Mouse (Mus musculus): Measurements from ENCODE around the gene Tapbpl. TPM values are rescaled to one million over a fixed set of nuclear protein-coding genes. Genes with fewer than 3 reads are reported as not detected.
A peak's percentile ranks its signal among the peaks of the same experiment; 100 is the strongest.
"Not testable (repeated sequence)": the region's sequence is repeated elsewhere in the genome, so short reads cannot be mapped to it uniquely, and the experiment has no call there.

Tapbpl gene
- 4.1 and 6.2 TPM in 2 replicates for polyA plus RNA-seq (2011; ENCODE audit: insufficient read depth, insufficient read length, low replicate concordance, missing spikeins)

GRCm38 (mm10) chr6:125231117-125232044 is at the start of gene Tapbpl:
Gene Tapbpl (minus strand): TSS chr6:125231860.
- peak within 1 kb of the TSS; percentile 85 for H3K4me3 ChIP-seq (replicated peaks; ENCODE audit: control insufficient read depth, low read depth, low read length)
- WGBS: 0% methylated on average over 16 of the region's 16 CpGs
- H3K4me1 ChIP-seq (ENCODE audit: control insufficient read depth, insufficient read depth, low read length): peaks cover 2% of the 10 kb centered on the region
- H3K27ac ChIP-seq (ENCODE audit: control insufficient read depth, insufficient read depth, low read depth, low read length, poor library complexity): peak within 1 kb of the TSS; percentile 94
- no peak for TF ChIP-seq CTCF (IDR thresholded peaks at IDR 0.05; ENCODE audit: control insufficient read depth, insufficient read depth, low read length)
- no peak for TF ChIP-seq POLR2A (IDR thresholded peaks at IDR 0.05; ENCODE audit: borderline replicate concordance, control insufficient read depth, low read depth, low read length)

- 0 out of 2 replicates have a peak overlapping the region, but pooled peaks have one; percentile 7 for H3K27ac ChIP-seq (ENCODE audit: control insufficient read depth, insufficient read depth, low read depth, low read length, poor library complexity)
- 37% methylated on average over 8 of the region's 8 CpGs for WGBS
- H3K4me1 ChIP-seq (ENCODE audit: control insufficient read depth, insufficient read depth, low read length): no peaks in the 10 kb centered on the region
- TF ChIP-seq CTCF (IDR thresholded peaks at IDR 0.05; ENCODE audit: control insufficient read depth, insufficient read depth, low read length): no peak
- no peak for TF ChIP-seq POLR2A (IDR thresholded peaks at IDR 0.05; ENCODE audit: borderline replicate concordance, control insufficient read depth, low read depth, low read length)
- no peak overlapping the region for H3K4me3 ChIP-seq (replicated peaks; ENCODE audit: control insufficient read depth, low read depth, low read length)
Measured at GRCm38 (mm10) chr6:125279729-125280128, 48.1 kb upstream of the Tapbpl start.

- 53% methylated on average over 15 of the region's 15 CpGs for WGBS
- TF ChIP-seq CTCF (IDR thresholded peaks at IDR 0.05; ENCODE audit: control insufficient read depth, insufficient read depth, low read length) (peak; percentile 49), POLR2A (IDR thresholded peaks at IDR 0.05; ENCODE audit: borderline replicate concordance, control insufficient read depth, low read depth, low read length) (no peak)
- Histone ChIP-seq H3K27ac (ENCODE audit: control insufficient read depth, insufficient read depth, low read depth, low read length, poor library complexity) (no peak overlapping the region), H3K4me3 (replicated peaks; ENCODE audit: control insufficient read depth, low read depth, low read length) (no peak overlapping the region), H3K4me1 (ENCODE audit: control insufficient read depth, insufficient read depth, low read length) (no peaks in the 10 kb centered on the region)
Measured at GRCm38 (mm10) chr6:125274841-125275563, 43.3 kb upstream of the Tapbpl start.

GRCm38 (mm10) chr6:125272228-125272785 is 40.6 kb upstream of the Tapbpl start:
- Histone ChIP-seq H3K27ac (ENCODE audit: control insufficient read depth, insufficient read depth, low read depth, low read length, poor library complexity) (peak overlapping the region; percentile 79; the same call in 1 of the 2 replicates), H3K4me1 (ENCODE audit: control insufficient read depth, insufficient read depth, low read length) (no peaks in the 10 kb centered on the region), H3K4me3 (replicated peaks; ENCODE audit: control insufficient read depth, low read depth, low read length) (no peak overlapping the region)
- no peak for TF ChIP-seq POLR2A (IDR thresholded peaks at IDR 0.05; ENCODE audit: borderline replicate concordance, control insufficient read depth, low read depth, low read length)
- no peak for TF ChIP-seq CTCF (IDR thresholded peaks at IDR 0.05; ENCODE audit: control insufficient read depth, insufficient read depth, low read length)
- WGBS: 56% methylated on average over 10 of the region's 10 CpGs

GRCm38 (mm10) chr6:125271455-125272227 is 40.0 kb upstream of the Tapbpl start:
- H3K4me1 ChIP-seq (ENCODE audit: control insufficient read depth, insufficient read depth, low read length): no peaks in the 10 kb centered on the region
- H3K4me3 ChIP-seq (replicated peaks; ENCODE audit: control insufficient read depth, low read depth, low read length): peak overlapping the region; percentile 4
- 8% methylated on average over 17 of the region's 17 CpGs for WGBS
- TF ChIP-seq CTCF (IDR thresholded peaks at IDR 0.05; ENCODE audit: control insufficient read depth, insufficient read depth, low read length): peak; percentile 95
- no peak for TF ChIP-seq POLR2A (IDR thresholded peaks at IDR 0.05; ENCODE audit: borderline replicate concordance, control insufficient read depth, low read depth, low read length)
- peak overlapping the region; percentile 79 for H3K27ac ChIP-seq (ENCODE audit: control insufficient read depth, insufficient read depth, low read depth, low read length, poor library complexity)

- Histone ChIP-seq H3K27ac (ENCODE audit: control insufficient read depth, insufficient read depth, low read depth, low read length, poor library complexity) (no peak overlapping the region), H3K4me3 (replicated peaks; ENCODE audit: control insufficient read depth, low read depth, low read length) (no peak overlapping the region), H3K4me1 (ENCODE audit: control insufficient read depth, insufficient read depth, low read length) (no peaks in the 10 kb centered on the region)
- 79% methylated on average over 6 of the region's 6 CpGs for WGBS
- no peak for TF ChIP-seq CTCF (IDR thresholded peaks at IDR 0.05; ENCODE audit: control insufficient read depth, insufficient read depth, low read length)
- TF ChIP-seq POLR2A (IDR thresholded peaks at IDR 0.05; ENCODE audit: borderline replicate concordance, control insufficient read depth, low read depth, low read length): no peak
Measured at GRCm38 (mm10) chr6:125268799-125269198, 37.1 kb upstream of the Tapbpl start.

- TF ChIP-seq POLR2A (IDR thresholded peaks at IDR 0.05; ENCODE audit: borderline replicate concordance, control insufficient read depth, low read depth, low read length): no peak
Measured at GRCm38 (mm10) chr6:125267469-125267868, 35.8 kb upstream of the Tapbpl start.

GRCm38 (mm10) chr6:125266600-125266999 is 34.9 kb upstream of the Tapbpl start:
- 67% methylated on average over 6 of the region's 6 CpGs for WGBS
- not testable (repeated sequence) for H3K27ac ChIP-seq (ENCODE audit: control insufficient read depth, insufficient read depth, low read depth, low read length, poor library complexity); H3K4me1 ChIP-seq (ENCODE audit: control insufficient read depth, insufficient read depth, low read length); H3K4me3 ChIP-seq (replicated peaks; ENCODE audit: control insufficient read depth, low read depth, low read length)

More at GRCm38 (mm10) chr6:125267469-125267868, 35.8 kb upstream of the Tapbpl start:
- H3K27ac ChIP-seq (ENCODE audit: control insufficient read depth, insufficient read depth, low read depth, low read length, poor library complexity): no peak overlapping the region
- 75% methylated on average over 3 of the region's 3 CpGs for WGBS
- no peaks in the 10 kb centered on the region for H3K4me1 ChIP-seq (ENCODE audit: control insufficient read depth, insufficient read depth, low read length)
- no peak overlapping the region for H3K4me3 ChIP-seq (replicated peaks; ENCODE audit: control insufficient read depth, low read depth, low read length)
